Mouse (Mus musculus) heart, postnatal 0 days (tissue): ENCODE measurements at regions not wholly inside any gene's neighbourhood (a gene's known extent, or its start where the extent isn't known, plus 50 kb on each side); places are given as distances from the start of the nearest gene placed in this dataset.

Experiments
- CTCF ChIP-seq: IDR thresholded peaks from 2 replicates; pipeline ENCODE4 v1.5.1; 2016; ENCODE audit warnings: antibody characterized with exemption, control low read depth, low read depth
- EP300 ChIP-seq: IDR thresholded peaks from 2 replicates; pipeline ENCODE4 v1.6.1; 2016; ENCODE audit warnings: antibody characterized with exemption, low read depth

GRCm38 (mm10) chr9:67699846-67700579, 59.2 kb upstream of the C2cd4b start:
- no peak for TF ChIP-seq EP300
- TF ChIP-seq CTCF, result no peak
